Mouse (Mus musculus) embryonic facial prominence, embryonic 12.5 days (tissue): ENCODE measurements around the gene Lingo1. TPM values are rescaled to one million over a fixed set of nuclear protein-coding genes. Genes with fewer than 3 reads are reported as not detected.

ENCODE experiments used
- ATAC-seq: fragments of 200-750 bp; cut with Nextera tagmentation; 2 replicates; pipeline ENCODE4 v1.8.0; 2017; ENCODE audit not compliant: insufficient number of reproducible peaks, insufficient read depth, low FRiP score, low TSS enrichment
- H3K27ac ChIP-seq: fragments of 300-500 bp; sonication (generic); 2 replicates; pipeline ENCODE4 v1.5.1; 2016; ENCODE audit warnings: mild to moderate bottlenecking
- H3K27me3 ChIP-seq: fragments of 300-500 bp; sonication (generic); 2 replicates; pipeline ENCODE4 v1.6.1; 2016; ENCODE audit warnings: mild to moderate bottlenecking, moderate library complexity
- H3K36me3 ChIP-seq: fragments of 300-500 bp; sonication (generic); 2 replicates; pipeline ENCODE4 v1.6.1; 2016; ENCODE audit warnings: mild to moderate bottlenecking
- H3K4me1 ChIP-seq: fragments of 300-500 bp; sonication (generic); 2 replicates; pipeline ENCODE4 v1.6.1; 2016
- H3K4me2 ChIP-seq: fragments of 300-500 bp; sonication (generic); replicated peaks from 2 replicates; pipeline ENCODE4 v1.6.1; 2016; ENCODE audit warnings: mild to moderate bottlenecking, moderate library complexity
- H3K4me3 ChIP-seq: fragments of 300-500 bp; sonication (generic); 2 replicates; pipeline ENCODE4 v1.5.1; 2016; ENCODE audit warnings: mild to moderate bottlenecking
- H3K9ac ChIP-seq: fragments of 300-500 bp; sonication (generic); 2 replicates; pipeline ENCODE4 v1.6.1; 2016; ENCODE audit warnings: mild to moderate bottlenecking, moderate library complexity
- H3K9me3 ChIP-seq: fragments of 300-500 bp; sonication (generic); 2 replicates; pipeline ENCODE4 v1.6.1; 2016; ENCODE audit warnings: mild to moderate bottlenecking, moderate library complexity
- WGBS: fragments of 180-500 bp; shearing (Covaris S2); methylation state at CpG from one replicate; pipeline ENCODE4 v1.1.7; 2016; 5-methylcytosine and 5-hydroxymethylcytosine counted together
- polyA plus RNA-seq: library from polyadenylated mRNA; unstranded; fragments of >200 nt; fragmentation: Nextera tagmentation; extraction: Ambion mirVana; gene quantifications from 2 replicates; pipeline ENCODE4 v1.2.1, GENCODE M21; 2016

Lingo1 gene
- polyA plus RNA-seq, 1 experiment from 2014 or later: 6.8 TPM

DNA sequence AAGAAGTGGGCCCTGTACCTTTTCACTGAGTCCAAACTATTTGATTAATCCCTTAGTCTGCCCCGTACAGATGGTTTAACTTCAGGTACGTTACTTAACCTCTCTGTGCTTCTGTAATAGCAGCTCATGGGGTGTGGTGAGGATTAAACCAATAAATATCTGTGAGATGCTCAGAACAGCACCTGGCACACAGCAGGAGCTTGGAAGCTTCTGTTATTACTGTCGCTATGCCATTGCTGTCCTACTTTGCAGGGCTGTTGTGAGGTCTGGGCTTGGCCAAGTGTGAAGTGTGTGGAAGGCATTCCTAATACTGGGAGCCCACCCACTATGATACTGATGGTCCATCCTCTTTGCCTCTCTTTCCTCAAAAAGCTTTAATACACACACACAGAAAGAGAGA, 80.2 kb downstream of the Lingo1 start:
- H3K4me1 ChIP-seq: no peaks in the 10 kb centered on the region; the same call in 1 of the 2 replicates
- WGBS: 75% methylated on average over 3 of the region's 3 CpGs
- H3K4me3 ChIP-seq: no peak overlapping the region
- no peak overlapping the region for H3K4me2 ChIP-seq
- H3K27ac ChIP-seq: no peak overlapping the region
- no peak overlapping the region for H3K9ac ChIP-seq
- H3K27me3 ChIP-seq: no peaks in the 10 kb centered on the region
- ATAC-seq: no peak
- H3K36me3 ChIP-seq: no peaks in the 10 kb centered on the region
- no peaks in the 10 kb centered on the region for H3K9me3 ChIP-seq

- WGBS: 79% methylated on average over 1 of the region's 1 CpGs
- ATAC-seq: no peak
- H3K27ac ChIP-seq: no peak overlapping the region
- H3K36me3 ChIP-seq: no peaks in the 10 kb centered on the region
- H3K4me3 ChIP-seq: no peak overlapping the region
- no peak overlapping the region for H3K4me2 ChIP-seq
- H3K4me1 ChIP-seq: no peaks in the 10 kb centered on the region; the same call in 1 of the 2 replicates
- H3K9me3 ChIP-seq: no peaks in the 10 kb centered on the region
- no peaks in the 10 kb centered on the region for H3K27me3 ChIP-seq
- no peak overlapping the region for H3K9ac ChIP-seq
These were observed 81.9 kb downstream of the Lingo1 start for GRCm38 (mm10) chr9:56714391-56714790.

- H3K4me1 ChIP-seq: no peaks in the 10 kb centered on the region
- H3K4me3 ChIP-seq: no peak overlapping the region
- no peak overlapping the region for H3K9ac ChIP-seq
- no peak overlapping the region for H3K4me2 ChIP-seq
- 61% methylated on average over 14 of the region's 14 CpGs for WGBS
- no peaks in the 10 kb centered on the region for H3K36me3 ChIP-seq
- H3K27ac ChIP-seq: no peak overlapping the region
- ATAC-seq: no peak
- H3K27me3 ChIP-seq: no peaks in the 10 kb centered on the region
- H3K9me3 ChIP-seq: no peaks in the 10 kb centered on the region
These were observed 83.5 kb downstream of the Lingo1 start for GRCm38 (mm10) chr9:56712667-56713369.

DNA sequence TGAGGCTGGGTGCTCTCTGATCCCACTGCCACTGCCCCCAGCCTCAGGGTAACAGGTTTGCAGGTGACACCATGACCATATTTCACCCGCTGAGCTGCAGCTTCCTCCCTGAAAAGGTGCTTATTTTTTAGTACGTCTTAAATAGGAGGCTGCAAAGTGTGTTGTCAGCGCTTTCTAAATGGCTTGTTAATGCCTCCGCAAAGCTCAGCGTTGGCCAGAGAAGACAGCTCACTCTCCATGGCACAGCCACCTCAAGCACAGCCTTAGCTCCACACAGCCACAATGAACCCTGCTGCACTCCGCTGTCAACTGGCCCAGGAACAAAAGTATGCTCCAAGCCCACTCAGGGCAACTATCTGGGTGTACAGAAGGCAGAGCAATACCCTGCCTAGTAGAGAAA, 85.3 kb downstream of the Lingo1 start:
- WGBS: 85% methylated on average over 6 of the region's 6 CpGs
- Histone ChIP-seq H3K4me1 (peaks cover 7% of the 10 kb centered on the region), H3K4me3 (no peak overlapping the region), H3K27ac (no peak overlapping the region), H3K36me3 (no peaks in the 10 kb centered on the region), H3K4me2 (no peak overlapping the region), H3K27me3 (no peaks in the 10 kb centered on the region), H3K9me3 (no peaks in the 10 kb centered on the region), H3K9ac (no peak overlapping the region)
- ATAC-seq: no peak

DNA sequence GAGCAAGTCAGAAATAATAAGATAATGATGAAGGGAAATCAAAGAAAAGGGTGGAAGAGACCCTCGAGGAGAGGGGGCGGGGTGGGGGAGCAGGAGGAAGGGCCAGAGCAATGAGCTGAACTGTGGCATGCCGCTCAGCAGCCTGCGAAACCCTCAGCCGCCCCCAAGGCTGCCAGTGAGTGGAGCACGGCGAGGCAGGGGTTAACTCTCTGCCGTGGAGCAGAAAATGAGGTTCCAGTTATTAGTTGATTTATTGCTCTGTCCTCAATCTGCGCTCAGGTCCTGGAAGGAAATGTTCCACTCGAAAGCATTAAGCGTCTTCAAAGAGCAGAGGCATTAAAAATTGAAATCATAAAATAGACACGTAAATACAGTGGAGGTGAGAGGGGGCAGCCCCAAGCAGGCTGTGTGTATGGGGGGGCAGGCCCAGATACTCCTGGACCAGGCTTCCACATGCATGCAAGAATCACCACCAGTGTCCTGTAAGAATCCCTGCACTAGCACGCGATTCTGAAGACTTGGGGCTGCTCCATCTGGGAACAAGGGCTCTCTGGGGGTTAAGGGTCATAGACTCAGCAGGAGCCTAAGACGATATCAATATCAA, 89.7 kb downstream of the Lingo1 start:
- H3K4me3 ChIP-seq: no peak overlapping the region
- H3K36me3 ChIP-seq: no peaks in the 10 kb centered on the region
- no peaks in the 10 kb centered on the region for H3K9me3 ChIP-seq
- ATAC-seq: no peak
- H3K4me2 ChIP-seq: no peak overlapping the region
- peaks cover 7% of the 10 kb centered on the region for H3K4me1 ChIP-seq
- no peak overlapping the region for H3K9ac ChIP-seq
- WGBS: 46% methylated on average over 15 of the region's 15 CpGs
- H3K27ac ChIP-seq: no peak overlapping the region
- no peaks in the 10 kb centered on the region for H3K27me3 ChIP-seq

DNA sequence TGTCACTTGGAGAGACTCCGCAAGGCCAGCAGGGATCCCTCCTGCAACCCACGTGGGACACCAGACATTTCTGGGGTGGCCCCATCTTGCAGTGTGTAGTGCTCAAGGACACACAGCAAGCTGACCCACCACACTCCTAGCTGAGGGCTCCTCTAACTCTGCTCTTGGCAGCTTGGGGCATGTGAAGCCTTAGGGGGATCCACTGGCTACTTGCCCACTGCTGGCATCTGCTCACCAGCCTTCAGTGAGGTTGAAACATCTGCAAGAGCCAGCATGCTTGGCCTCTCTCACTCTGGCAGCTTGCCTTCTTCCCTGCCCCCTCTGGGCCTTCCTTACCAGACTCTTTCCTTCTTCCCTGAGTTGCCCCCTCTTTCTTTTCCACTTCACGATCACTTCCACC, 94.9 kb downstream of the Lingo1 start:
- H3K36me3 ChIP-seq: no peaks in the 10 kb centered on the region
- no peak overlapping the region for H3K27ac ChIP-seq
- no peaks in the 10 kb centered on the region for H3K9me3 ChIP-seq
- H3K27me3 ChIP-seq: 0 out of 2 replicates have a peak, but pooled peaks cover 2% of the 10 kb centered on the region
- H3K9ac ChIP-seq: no peak overlapping the region
- 70% methylated on average over 3 of the region's 3 CpGs for WGBS
- peaks cover 1% of the 10 kb centered on the region; the same call in 1 of the 2 replicates for H3K4me1 ChIP-seq
- H3K4me3 ChIP-seq: no peak overlapping the region
- no peak overlapping the region for H3K4me2 ChIP-seq
- ATAC-seq: no peak

GRCm38 (mm10) chr9:56700866-56701265, 95.4 kb downstream of the Lingo1 start:
- no peaks in the 10 kb centered on the region for H3K4me1 ChIP-seq
- H3K36me3 ChIP-seq: no peaks in the 10 kb centered on the region
- 0 out of 2 replicates have a peak, but pooled peaks cover 2% of the 10 kb centered on the region for H3K27me3 ChIP-seq
- ATAC-seq: no peak
- H3K27ac ChIP-seq: no peak overlapping the region
- H3K9ac ChIP-seq: no peak overlapping the region
- 64% methylated on average over 8 of the region's 8 CpGs for WGBS
- H3K4me2 ChIP-seq: no peak overlapping the region
- H3K9me3 ChIP-seq: no peaks in the 10 kb centered on the region
- H3K4me3 ChIP-seq: no peak overlapping the region

- Histone ChIP-seq H3K9ac (no peak overlapping the region), H3K4me3 (no peak overlapping the region), H3K9me3 (no peaks in the 10 kb centered on the region), H3K36me3 (no peaks in the 10 kb centered on the region), H3K4me1 (no peaks in the 10 kb centered on the region), H3K4me2 (no peak overlapping the region), H3K27ac (no peak overlapping the region), H3K27me3 (0 out of 2 replicates have a peak, but pooled peaks cover 2% of the 10 kb centered on the region)
- no peak for ATAC-seq
- 76% methylated on average over 7 of the region's 7 CpGs for WGBS
These were observed 97.4 kb downstream of the Lingo1 start for GRCm38 (mm10) chr9:56698715-56699370.

DNA sequence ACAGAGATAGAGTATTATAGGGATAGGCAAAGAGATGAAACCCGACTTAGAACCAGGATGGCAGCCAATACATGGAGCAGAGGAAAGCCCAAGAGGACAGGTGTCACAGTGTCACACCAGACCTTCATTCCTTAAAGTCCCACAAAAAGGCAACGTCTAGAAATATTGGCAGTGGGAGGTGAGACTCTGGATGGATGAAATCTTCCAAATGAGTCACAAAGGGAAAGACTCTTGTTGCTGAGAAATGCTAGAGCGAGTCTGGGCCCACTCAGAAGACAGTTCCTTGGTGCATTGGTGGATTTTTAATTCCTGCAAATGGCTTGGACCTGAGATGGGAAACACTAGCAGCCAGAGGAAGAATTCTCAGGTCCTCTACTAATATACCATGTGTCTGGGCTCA, 102.2 kb downstream of the Lingo1 start:
- Histone ChIP-seq H3K9ac (no peak overlapping the region), H3K4me1 (peaks cover 9% of the 10 kb centered on the region; the same call in 1 of the 2 replicates), H3K4me2 (no peak overlapping the region), H3K9me3 (no peaks in the 10 kb centered on the region), H3K36me3 (no peaks in the 10 kb centered on the region), H3K4me3 (no peak overlapping the region), H3K27ac (no peak overlapping the region), H3K27me3 (0 out of 2 replicates have a peak, but pooled peaks cover 2% of the 10 kb centered on the region)
- WGBS: 82% methylated on average over 3 of the region's 3 CpGs
- no peak for ATAC-seq

GRCm38 (mm10) chr9:56691226-56691625, 105.0 kb downstream of the Lingo1 start:
- Histone ChIP-seq H3K9me3 (no peaks in the 10 kb centered on the region), H3K4me3 (no peak overlapping the region), H3K9ac (no peak overlapping the region), H3K36me3 (no peaks in the 10 kb centered on the region), H3K27me3 (no peaks in the 10 kb centered on the region), H3K27ac (no peak overlapping the region), H3K4me2 (no peak overlapping the region), H3K4me1 (peaks cover 23% of the 10 kb centered on the region)
- no peak for ATAC-seq
- 81% methylated on average over 3 of the region's 3 CpGs for WGBS

DNA sequence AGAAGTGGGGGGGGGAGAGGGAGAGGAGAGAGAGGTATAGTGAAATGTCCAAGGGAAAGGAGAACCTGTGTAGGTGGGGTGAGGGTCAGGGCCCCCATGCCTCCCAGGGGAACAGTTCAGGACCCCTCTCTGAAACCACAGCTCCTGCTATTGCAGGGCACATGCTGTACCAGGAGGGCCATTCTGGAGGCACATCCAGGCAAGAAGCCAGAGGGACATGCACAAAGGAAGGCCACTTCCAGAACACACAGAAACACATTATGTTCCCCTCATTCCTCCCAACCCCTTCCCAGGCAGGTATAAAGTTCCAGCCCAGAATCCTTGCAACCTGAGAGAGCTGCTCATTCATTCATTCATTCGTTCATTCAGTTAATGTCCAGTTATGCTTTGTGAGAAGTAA, 105.6 kb downstream of the Lingo1 start:
- WGBS: 74% methylated on average over 1 of the region's 1 CpGs
- peaks cover 26% of the 10 kb centered on the region for H3K4me1 ChIP-seq
- ATAC-seq: no peak
- no peak overlapping the region for H3K27ac ChIP-seq
- no peak overlapping the region for H3K4me2 ChIP-seq
- no peak overlapping the region for H3K4me3 ChIP-seq
- no peaks in the 10 kb centered on the region for H3K27me3 ChIP-seq
- H3K9me3 ChIP-seq: no peaks in the 10 kb centered on the region
- no peak overlapping the region for H3K9ac ChIP-seq
- no peaks in the 10 kb centered on the region for H3K36me3 ChIP-seq

GRCm38 (mm10) chr9:56687490-56687889, 108.8 kb downstream of the Lingo1 start:
- no peaks in the 10 kb centered on the region; the same call in 1 of the 2 replicates for H3K27me3 ChIP-seq
- H3K4me1 ChIP-seq: peaks cover 26% of the 10 kb centered on the region
- no peaks in the 10 kb centered on the region for H3K9me3 ChIP-seq
- ATAC-seq: no peak
- H3K4me2 ChIP-seq: no peak overlapping the region
- peak overlapping the region; percentile 74 for H3K27ac ChIP-seq
- WGBS: 82% methylated on average over 5 of the region's 5 CpGs
- peak overlapping the region; percentile 33; the same call in 1 of the 2 replicates for H3K9ac ChIP-seq
- H3K36me3 ChIP-seq: no peaks in the 10 kb centered on the region
- H3K4me3 ChIP-seq: no peak overlapping the region
